Mouse (Mus musculus) brain, embryonic 18.5 days (tissue): ENCODE data around the gene Asgr1.
"Not testable (repeated sequence)": the region's sequence is repeated elsewhere in the genome, so short reads cannot be mapped to it uniquely, and the experiment has no call there.

Source experiments
- DNase-seq: peaks from one replicate; pipeline ENCODE4 v3.0.0-alpha.2; 2012; ENCODE audit warnings: low read depth, low spot score

The Asgr1 gene

DNA sequence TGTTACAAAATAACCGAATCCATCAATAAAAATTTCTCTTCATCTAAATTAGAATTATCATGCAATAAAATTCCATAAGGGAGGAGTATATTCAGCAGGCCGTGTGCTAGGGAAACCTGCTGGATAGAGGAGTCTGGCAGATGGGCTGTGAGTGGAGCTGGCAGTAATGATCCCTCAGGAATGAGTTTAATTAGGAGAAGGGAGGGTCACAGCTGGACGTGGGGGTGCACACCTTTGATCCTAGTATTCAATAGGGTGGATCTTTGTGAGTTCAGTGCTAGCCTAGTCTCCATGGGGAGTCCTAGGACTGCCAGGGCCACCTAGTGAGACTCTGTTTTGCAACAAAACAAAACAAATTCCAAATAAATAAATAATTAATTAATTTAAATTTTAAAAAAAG lies 14.4 kb downstream of the Asgr1 start:
- no peak for DNase-seq

DNA sequence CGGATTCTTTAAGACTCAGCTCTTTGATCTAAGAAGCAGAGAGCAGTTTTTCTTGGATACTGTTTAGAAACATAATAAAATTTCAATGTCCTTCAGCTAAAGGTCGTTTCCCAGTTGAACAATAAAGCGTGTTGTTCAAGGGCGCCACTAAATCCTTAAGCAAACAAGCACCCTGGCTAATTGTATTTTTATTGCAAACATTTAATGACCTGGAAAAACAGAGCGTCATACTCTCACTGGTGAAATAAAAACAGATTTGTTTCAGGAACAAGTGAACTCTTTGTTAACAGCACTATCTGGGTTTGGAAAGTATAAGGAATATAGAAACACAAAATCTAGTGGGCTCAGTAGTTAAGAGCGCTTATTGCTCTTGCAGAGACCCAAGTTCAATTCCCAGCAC lies 16.2 kb downstream of the Asgr1 start:
- no peak for DNase-seq

DNA sequence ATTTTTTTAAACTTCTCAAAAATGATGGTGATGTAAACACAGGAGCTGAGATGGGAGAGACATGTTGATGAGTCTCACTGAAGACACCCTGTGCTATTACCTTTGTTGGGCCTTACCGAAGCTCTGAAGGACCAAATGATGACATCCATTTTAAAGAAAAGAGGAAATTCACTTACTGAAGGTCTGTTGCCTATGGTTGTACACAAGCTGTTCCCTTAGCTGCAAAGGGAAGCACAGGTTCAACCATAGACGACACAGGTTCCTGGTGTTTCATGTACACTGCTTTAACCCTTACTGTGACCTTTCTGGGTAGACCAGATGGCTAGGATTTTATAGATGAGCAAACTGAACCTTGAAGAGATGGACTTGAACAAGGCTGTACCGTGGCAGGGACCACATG lies 16.7 kb downstream of the Asgr1 start:
- not testable (repeated sequence) for DNase-seq

DNA sequence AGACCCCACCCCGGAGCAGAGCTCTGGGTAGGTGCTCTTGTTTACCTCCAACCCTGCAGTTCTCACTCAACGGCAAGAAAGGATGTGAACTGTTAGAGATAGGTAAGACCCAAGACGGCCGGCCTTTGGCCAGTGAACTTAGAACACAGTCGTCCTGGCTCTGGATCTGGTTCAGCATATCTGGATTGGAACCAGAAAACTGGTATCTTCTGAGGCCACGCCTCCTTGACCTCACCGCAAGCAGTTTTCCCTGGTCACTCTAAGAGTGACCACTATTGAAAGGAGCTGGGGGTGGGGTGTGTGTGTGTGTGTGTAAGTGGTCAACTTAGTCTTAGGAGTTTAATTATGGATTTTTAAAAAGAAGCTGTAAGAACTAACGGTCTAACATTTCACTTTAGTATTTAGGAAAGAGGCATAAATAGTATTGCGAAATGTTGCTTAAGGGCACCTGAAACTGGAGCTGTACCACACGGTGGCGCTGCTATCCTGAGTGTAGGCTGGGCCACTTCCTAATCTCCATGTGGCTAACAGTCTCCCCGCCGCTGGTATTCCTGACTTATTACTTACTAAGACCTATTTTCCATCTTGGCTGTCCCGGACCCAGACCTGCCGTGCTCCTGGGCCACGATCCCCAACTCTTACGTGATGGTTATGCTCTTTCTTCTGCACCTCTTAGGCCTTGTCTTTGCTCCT lies 20.6 kb downstream of the Asgr1 start:
- DNase-seq = no peak

DNA sequence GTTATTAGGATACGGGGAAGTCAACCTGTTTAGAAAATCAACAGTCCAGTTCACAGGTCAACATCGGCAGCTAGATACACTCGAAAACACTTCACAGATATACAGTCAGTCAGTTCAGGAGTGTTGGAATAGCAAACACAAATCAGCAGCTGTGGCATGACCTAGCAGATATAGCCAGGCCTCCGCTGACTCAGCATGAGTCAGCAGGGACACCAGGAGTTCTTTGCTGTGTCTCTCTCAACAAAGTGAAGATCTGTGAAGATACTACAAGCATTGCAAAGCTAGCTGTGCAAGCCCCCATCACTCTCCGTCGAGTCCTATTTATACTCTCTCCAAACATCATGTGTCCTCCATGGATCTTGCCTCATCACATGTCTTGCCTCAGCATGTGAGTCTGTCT lies 21.7 kb downstream of the Asgr1 start:
- DNase-seq = no peak

DNA sequence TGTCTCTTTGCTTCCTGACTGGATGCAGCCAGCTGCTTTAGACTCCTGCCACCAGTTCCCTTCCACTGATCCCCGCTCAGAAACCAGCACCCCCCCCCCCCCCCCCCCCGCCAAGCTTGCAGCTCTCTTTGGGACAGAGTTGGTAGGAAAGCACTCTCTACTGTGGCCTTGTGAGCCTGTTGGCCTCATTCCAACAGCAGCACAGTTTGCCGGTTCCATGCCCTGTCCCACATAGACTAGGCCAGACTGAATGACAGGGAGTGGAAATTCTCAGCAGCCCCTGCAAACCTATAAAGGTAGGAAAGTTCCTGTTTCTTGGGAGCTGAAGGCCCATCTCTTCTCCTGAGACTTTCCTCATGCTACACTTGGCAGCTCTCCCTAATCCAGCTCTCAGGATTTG lies 23.6 kb downstream of the Asgr1 start:
- DNase-seq = no peak

DNA sequence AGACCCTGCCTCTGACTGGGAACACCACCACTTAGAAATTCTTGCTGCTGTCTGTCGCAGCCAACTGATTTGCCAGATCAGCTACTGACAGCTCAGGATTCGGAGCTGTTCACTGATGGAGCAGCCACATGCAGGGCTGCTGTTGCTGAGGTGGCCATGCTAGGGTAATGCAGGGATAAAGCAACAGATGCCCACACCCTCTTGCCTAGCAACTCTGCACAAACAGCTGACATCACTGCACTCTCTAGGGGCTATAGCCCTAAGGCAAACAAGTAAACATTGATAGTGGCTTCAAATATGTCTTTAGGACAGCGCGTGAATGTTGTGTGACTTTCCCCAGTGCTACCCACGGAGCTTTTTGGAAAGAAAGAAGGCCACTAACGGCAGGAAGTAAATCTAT lies 25.3 kb downstream of the Asgr1 start:
- no peak for DNase-seq

DNA sequence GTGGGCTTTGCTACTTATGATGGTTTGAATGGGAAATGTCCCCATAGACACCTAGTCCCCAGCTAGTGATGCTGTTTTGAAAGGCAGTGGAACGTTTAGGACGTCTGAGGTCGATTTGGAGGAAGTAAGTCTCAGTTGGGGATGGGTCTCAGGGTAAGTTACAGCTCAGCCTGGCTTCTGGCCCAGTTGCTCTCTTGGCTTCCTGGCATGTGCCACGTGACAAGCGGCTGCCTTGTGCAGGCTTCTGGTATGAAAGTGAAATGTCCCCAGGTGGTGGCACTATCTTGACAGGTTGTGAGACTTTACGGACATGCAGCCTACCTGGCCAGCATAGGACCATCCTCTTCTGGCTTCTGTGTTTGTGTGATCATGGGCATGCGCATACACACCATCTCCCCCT lies 26.0 kb downstream of the Asgr1 start:
- DNase-seq = no peak

DNA sequence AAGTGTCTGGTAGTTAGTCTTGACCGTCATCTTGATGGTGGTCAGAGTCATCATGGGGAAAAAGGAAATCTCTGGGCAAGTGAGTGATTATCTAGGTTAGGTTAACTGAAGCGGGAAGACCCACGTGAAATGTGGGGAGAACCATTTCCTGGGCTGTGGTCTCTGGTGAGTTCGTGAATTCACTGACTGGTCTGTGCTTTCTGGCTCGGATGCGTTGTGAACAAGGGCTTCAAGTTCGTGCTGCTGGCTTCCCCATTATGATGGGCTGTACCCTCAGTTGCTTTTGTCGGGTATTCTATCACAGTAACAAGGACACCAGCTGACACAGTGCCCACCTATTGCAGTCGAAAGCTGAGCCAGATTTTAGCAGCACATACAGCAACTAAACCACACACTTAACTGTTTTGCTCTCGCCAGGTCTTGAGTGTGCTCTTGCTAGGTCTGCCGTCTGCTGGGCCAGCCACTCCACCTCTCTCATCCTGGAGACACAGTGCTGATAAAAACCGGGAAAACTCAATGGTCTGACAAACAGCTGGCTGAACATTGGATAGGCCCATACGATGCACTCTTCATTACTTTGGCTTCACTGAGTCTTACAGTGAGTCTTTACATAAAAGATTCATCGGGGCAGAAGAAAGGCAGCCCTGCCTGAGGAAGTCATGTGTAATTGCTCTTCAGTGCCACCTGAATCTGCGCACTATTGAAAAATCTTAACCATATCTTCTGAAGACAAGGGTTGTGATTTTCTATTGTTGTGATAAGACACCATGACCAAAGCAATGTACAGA lies 27.1 kb downstream of the Asgr1 start:
- DNase-seq = no peak

DNA sequence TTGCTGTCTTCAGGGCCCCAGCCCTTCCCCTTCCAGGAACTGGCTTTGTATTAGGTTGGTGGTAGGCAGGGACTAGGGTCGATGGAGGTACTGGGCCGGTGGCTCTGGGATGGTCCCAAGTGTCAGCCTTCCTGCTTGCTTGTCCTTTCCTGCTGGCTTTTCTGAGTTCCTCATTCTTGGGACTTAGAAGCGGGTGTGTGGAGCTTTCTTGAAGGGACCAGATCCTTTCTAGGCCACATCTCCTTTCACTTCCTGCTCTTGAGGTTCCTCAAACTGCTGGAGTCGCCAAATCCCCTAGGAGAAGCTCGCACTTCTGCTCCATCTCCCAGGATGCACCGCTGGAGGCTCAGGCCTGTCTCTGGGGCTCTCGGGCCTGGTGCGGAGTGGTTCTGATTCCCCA lies 30.7 kb downstream of the Asgr1 start:
- no peak for DNase-seq

DNA sequence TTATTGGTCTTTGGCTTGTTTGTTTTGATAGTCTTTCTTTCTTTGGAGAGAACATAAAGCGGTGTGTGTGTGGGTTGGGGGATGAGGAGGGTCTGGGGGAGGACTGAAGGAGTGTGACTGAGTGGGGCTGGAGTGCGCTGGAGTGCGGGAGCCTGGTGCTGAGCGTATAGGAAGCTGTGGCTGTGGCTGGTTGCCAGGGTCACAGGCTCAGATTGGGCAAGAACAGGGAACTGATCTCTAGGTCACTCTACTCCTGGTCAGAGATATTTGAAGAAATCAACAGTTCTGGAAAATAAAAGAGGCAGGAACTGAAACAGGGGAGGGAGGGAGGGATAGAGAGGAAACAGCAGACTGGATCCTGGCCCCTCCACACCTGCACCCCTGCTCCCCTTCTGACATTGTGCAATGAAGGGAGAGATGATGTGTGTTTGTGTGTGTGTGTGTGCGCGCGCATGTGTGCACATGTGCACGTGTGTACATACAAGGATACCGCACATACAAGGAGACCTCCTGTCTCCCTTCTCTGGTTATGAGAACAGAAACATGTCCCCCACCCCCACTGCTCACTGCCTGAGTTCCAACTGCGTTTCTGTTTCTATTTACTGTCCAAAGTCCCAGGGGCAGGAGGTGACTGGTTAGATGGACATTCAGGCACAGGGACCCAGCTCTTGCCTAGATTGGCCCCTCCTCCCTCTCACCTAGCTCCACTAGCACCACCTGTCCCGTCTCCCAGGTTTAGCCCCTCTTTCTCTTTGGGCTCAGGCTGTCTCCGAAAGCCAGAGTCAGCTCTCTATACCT lies 38.3 kb downstream of the Asgr1 start, which contains the start of gene Asgr2:
TSS of gene Asgr2 (plus strand) at position 659 of the 798 bp plus-strand sequence.
- DNase-seq = no peak

DNA sequence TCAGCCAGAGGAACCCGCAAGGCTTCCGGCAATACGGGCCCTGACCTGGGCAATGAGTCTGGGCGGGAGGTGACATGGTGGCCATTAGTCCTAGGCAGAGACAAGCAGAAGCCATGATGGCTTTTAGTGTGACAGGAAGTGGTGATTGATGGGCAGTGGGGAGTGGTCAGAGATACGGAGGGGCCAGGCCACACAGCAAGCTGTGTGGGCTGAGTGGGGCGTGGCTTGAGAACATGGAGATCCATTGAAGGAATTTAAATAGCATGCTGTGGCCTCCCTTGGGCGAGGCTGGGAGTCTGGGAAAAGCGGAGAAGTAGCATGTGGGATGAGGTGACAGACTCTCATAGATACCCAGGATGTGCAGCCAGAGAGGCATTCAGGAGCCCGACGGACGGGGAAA lies 43.5 kb downstream of the Asgr1 start:
- no peak for DNase-seq

DNA sequence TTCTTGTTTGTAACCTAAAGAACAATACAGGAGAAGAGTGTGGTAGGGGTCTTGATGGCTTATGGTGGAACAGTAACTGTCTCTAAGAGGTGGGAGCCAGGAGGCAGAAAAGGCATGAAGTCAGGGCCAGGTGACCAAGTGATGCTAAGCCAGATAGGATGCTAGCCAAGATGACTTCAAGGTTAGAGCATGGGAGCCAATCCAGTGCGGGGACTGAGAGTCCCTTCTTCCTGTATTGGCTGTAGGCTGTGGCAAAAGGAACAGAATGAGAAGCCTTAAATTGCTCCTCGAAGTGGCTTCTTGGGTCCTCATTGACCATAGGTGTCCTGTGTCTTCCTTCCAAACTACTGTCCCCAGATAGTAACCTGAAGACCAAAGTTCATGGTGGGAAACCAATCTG lies 45.2 kb downstream of the Asgr1 start:
- DNase-seq = no peak

DNA sequence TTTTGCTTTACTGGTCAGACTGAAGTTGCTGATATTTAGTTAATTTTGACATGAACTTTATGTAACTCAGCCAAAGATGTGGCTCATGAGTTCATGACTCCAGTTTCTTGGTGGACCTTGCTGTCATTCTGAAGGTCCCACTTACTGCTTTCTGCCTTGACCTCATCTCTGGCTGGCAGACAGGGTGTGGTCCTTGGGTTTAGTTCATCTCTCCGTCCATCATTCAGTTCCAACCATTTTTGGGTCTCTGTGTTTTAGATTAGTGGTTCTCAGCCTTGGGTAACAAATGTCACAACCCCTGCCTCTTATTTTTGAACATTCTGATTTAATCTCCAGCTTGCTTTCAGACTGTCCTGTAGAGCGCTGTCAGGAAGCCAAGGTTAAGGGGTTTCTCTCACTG lies 45.9 kb downstream of the Asgr1 start:
- no peak for DNase-seq

DNA sequence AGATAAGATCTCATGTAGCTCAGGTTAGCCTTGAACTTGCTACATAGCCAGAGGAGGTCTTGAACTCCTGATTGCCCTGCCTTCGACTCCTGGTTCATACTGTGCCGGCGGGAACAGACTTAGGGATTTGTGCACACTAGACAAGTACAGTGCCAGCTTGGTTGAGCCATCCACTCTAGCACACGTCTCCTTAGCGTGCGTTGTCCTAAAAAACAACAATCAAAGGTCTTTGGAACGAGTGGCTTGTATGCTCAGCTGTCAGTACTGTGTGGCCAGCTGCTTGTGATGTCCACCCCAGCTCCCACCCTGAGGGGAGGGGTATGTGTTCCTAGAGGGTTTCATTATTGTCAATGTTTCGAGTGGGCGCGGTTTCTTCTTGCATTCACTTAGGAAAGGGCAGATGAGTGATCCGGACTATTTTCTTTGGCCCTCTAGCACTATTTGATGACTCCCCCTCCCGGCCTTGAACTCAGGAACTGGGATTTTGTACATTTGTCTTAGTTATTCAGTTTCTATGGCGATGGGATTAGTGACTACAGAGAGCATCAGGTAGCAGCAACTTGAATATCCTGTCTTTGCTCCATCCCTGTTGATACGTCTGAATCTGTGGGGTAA lies 49.9 kb downstream of the Asgr1 start:
- no peak for DNase-seq

DNA sequence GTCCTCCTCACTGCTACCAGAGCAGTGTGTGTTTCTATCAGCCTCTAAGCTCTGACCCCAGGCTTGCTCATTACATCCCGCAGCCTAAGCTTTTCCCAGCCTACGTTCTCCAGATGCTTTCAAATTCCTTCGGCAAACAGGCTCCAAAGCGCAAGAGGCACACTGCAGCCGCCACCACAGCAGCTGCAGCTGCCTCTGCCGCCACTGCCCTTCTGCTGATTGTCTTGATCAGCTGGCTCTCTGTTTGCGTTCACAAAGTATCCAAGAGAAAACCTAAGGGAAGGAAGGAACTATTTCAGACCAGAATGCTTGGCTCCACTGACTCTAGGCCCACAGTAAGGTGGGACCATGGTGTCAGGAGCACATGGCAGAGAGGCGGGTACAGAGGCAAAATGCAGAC lies 53.2 kb downstream of the Asgr1 start:
- no peak for DNase-seq
